Mouse (Mus musculus) kidney, postnatal 0 days (tissue): ENCODE measurements at regions not wholly inside any gene's neighbourhood (a gene's known extent, or its start where the extent isn't known, plus 50 kb on each side); places are given as distances from the start of the nearest gene placed in this dataset.

Experiments used
- ATAC-seq: fragments of 200-750 bp; cut with Nextera tagmentation; replicated peaks from 2 replicates; pipeline ENCODE4 v1.8.0; 2017; ENCODE audit warnings: low read depth, moderate number of reproducible peaks, moderate TSS enrichment, moderate library complexity; ENCODE audit not compliant: low FRiP score
- DNase-seq: peaks from one replicate; pipeline ENCODE4 v3.0.0-alpha.2; 2016; ENCODE audit warnings: low spot score
- H3K27ac ChIP-seq: fragments of 300-500 bp; sonication (generic); 2 replicates; pipeline ENCODE4 v1.5.1; 2014; ENCODE audit warnings: mild to moderate bottlenecking
- H3K27me3 ChIP-seq: fragments of 300-500 bp; sonication (generic); 2 replicates; pipeline ENCODE4 v1.6.1; 2014; ENCODE audit warnings: low read length, mixed read lengths; ENCODE audit not compliant: insufficient read depth
- H3K36me3 ChIP-seq: fragments of 300-500 bp; sonication (generic); 2 replicates; pipeline ENCODE4 v1.6.1; 2014; ENCODE audit warnings: low read length, mixed read lengths; ENCODE audit not compliant: insufficient read depth
- H3K4me1 ChIP-seq: fragments of 300-500 bp; sonication (generic); replicated peaks from 2 replicates; pipeline ENCODE4 v1.6.1; 2014; ENCODE audit warnings: antibody characterized with exemption, low read length, mixed read lengths; ENCODE audit not compliant: insufficient read depth
- H3K4me2 ChIP-seq: fragments of 300-500 bp; sonication (generic); 2 replicates; pipeline ENCODE4 v1.6.1; 2014; ENCODE audit warnings: mild to moderate bottlenecking, low read length, moderate library complexity, mixed read lengths
- H3K4me3 ChIP-seq: fragments of 300-500 bp; sonication (generic); replicated peaks from 2 replicates; pipeline ENCODE4 v1.5.1; 2014; ENCODE audit warnings: low read depth, low read length
- H3K9ac ChIP-seq: fragments of 300-500 bp; sonication (generic); 2 replicates; pipeline ENCODE4 v1.6.1; 2014; ENCODE audit warnings: low read depth, low read length
- H3K9me3 ChIP-seq: fragments of 300-500 bp; sonication (generic); replicated peaks from 2 replicates; pipeline ENCODE4 v1.6.1; 2016; ENCODE audit warnings: low read length, inconsistent platforms, mixed read lengths
- CTCF ChIP-seq: IDR thresholded peaks from 2 replicates; pipeline ENCODE4 v1.5.1; 2016; ENCODE audit warnings: antibody characterized with exemption, low read depth, mild to moderate bottlenecking, moderate library complexity
- WGBS: fragments of 180-500 bp; shearing (Covaris S2); extraction: QIAGEN DNeasy Blood & Tissue Kit; methylation state at CpG from one replicate; pipeline ENCODE4 v1.1.7; 2014; 5-methylcytosine and 5-hydroxymethylcytosine counted together

DNA sequence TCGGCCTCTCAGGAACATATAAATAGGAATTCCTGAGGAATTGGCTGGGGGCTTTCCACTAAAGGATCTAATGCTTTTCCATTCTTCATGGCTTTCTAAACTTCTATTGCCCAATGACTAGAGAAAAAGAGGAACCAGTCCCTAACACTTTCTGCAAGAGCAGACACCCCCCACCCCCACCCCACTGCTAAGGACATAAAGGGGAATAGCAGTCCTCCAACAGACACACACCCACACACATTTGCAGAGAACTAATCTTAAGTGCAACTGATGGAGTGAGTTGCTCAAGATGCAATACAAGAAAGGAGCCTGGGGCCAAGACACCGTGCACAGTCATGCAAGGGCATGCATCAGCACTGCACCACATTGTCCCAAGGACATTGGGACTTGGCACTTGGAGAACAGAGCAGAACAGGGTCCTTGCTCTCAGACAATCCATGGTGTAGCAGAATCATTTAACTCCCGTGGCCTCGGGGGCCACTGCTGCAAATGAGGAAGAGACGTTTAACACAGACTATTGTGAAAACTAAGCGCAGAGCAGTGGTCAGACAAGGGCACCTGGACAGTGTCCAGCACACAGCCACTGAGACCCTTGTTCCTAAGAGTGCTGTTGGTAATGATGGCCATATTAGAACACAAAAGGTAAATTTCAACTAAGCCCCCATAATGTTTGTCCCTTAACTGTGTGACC, 161.1 kb downstream of the Xpnpep1 start:
- no peaks in the 10 kb centered on the region for H3K36me3 ChIP-seq
- H3K4me2 ChIP-seq = no peak overlapping the region
- DNase-seq = no peak
- no peaks in the 10 kb centered on the region for H3K4me1 ChIP-seq
- WGBS = 85% methylated on average over 6 of the region's 6 CpGs
- no peak overlapping the region for H3K27ac ChIP-seq
- no peak for TF ChIP-seq CTCF
- H3K9ac ChIP-seq = no peak overlapping the region
- no peak for ATAC-seq
- H3K4me3 ChIP-seq = no peak overlapping the region
- H3K9me3 ChIP-seq = no peaks in the 10 kb centered on the region
- H3K27me3 ChIP-seq = no peaks in the 10 kb centered on the region

DNA sequence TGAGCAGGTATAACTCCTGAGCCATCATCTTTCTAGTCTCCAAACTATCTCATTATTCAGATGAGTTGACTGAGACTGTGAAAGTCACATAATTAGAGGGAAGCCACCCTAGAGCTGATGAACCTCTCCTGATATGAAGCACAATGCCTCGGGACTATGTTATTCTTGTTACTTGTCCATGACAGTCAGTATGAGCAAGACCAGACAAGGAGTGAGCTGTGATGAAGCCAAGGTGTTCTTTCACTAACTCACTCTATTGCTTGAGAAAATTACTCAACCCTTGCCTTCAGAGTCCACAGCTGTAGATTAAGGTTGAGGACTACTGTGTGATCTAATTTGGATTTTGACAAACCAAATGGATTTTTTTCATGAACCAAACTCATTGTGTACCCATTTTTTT, 173.4 kb downstream of the Xpnpep1 start:
- H3K27ac ChIP-seq = no peak overlapping the region
- no peak overlapping the region for H3K4me3 ChIP-seq
- H3K9ac ChIP-seq = no peak overlapping the region
- no peaks in the 10 kb centered on the region for H3K36me3 ChIP-seq
- DNase-seq (no peak), ATAC-seq (no peak)
- no peak overlapping the region for H3K4me2 ChIP-seq
- no peaks in the 10 kb centered on the region for H3K9me3 ChIP-seq
- WGBS = 85% methylated on average over 1 of the region's 1 CpGs
- H3K4me1 ChIP-seq = no peaks in the 10 kb centered on the region
- no peaks in the 10 kb centered on the region for H3K27me3 ChIP-seq
- TF ChIP-seq CTCF = no peak

DNA sequence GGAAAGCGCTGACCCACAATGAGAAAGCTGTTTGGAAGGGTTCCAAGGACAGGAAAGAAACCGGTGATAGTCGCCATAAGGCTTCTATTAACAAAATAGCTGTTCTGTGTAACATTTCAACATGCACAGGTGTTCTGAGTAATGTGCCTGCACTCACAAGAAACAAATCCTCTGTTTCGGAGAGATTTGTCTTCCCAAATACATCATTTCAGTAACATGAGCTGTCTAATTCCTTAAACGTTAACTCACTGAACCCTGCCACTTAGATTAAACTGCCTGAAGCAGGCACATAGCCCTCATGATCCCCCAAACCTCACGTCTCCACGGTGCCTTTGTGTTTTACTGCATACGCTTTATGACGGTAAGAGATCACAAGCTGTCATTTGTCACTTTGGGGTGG, 178.4 kb downstream of the Xpnpep1 start:
- Histone ChIP-seq H3K9me3 (no peaks in the 10 kb centered on the region), H3K27me3 (no peaks in the 10 kb centered on the region), H3K27ac (no peak overlapping the region), H3K36me3 (no peaks in the 10 kb centered on the region), H3K4me3 (no peak overlapping the region), H3K4me2 (no peak overlapping the region), H3K9ac (no peak overlapping the region), H3K4me1 (no peaks in the 10 kb centered on the region)
- 25% methylated on average over 9 of the region's 9 CpGs for WGBS
- ATAC-seq = no peak
- DNase-seq = peak; percentile 4
- TF ChIP-seq CTCF = no peak

DNA sequence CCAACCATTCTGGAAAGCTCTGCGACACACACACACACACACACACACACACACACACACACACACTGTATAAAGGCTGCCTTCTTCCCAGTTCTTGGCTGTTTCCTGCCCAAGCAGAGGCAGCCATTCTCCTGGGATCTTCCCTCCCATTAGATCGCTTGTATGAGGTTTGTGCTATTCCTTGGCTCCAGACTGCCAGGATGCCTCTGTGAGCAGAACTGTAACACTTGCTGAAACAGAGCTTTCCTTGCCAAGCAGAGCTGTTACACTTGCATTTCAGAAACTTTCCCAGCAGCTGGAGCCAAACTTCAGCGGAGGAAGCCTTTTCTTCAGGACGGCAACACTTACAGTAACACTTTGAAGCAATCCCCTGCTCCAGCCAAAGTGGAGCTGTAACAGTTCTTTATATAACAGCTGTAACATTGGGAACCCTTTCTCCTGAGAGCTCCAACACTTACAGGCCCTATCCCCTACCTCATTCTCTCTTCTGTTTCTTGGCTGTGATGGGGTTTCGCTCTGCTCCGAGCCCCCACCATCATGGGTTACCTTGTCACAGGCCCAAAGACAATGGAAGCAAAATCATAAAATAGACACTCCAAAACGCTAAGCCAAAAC, 185.8 kb downstream of the Xpnpep1 start:
- H3K4me2 ChIP-seq = no peak overlapping the region
- ATAC-seq (no peak), DNase-seq (no peak)
- TF ChIP-seq CTCF = no peak
- whole genome bisulfite sequencing = 76% methylated on average over 7 of the region's 7 CpGs
- H3K27ac ChIP-seq = no peak overlapping the region
- no peaks in the 10 kb centered on the region for H3K9me3 ChIP-seq
- no peak overlapping the region for H3K9ac ChIP-seq
- H3K4me1 ChIP-seq = no peaks in the 10 kb centered on the region
- H3K27me3 ChIP-seq = no peaks in the 10 kb centered on the region
- H3K36me3 ChIP-seq = no peaks in the 10 kb centered on the region
- H3K4me3 ChIP-seq = no peak overlapping the region

DNA sequence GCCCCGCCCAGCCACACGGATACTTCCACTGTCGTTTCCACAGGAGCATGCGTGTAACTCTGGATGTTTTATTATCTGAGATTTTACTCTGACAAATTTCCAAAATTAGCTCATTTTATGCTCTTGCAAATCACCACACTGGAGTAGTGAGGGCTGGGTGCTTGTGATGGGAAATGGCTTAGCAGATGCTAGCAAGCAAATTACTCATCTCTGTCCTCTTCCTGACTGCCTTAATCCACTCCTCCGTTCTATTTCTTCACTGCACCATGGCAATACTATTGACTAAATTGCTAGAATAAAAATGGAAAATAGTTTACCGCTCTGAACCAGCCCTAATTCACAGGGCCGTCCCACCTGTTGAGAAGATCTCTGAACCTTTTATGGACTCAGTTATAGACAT, 223.8 kb downstream of the Xpnpep1 start:
- Histone ChIP-seq H3K9me3 (no peaks in the 10 kb centered on the region), H3K4me3 (no peak overlapping the region), H3K4me1 (no peaks in the 10 kb centered on the region), H3K9ac (no peak overlapping the region), H3K36me3 (no peaks in the 10 kb centered on the region), H3K27ac (no peak overlapping the region), H3K4me2 (no peak overlapping the region), H3K27me3 (no peaks in the 10 kb centered on the region)
- WGBS = 86% methylated on average over 7 of the region's 7 CpGs
- no peak for ATAC-seq
- TF ChIP-seq CTCF = no peak
- no peak for DNase-seq

DNA sequence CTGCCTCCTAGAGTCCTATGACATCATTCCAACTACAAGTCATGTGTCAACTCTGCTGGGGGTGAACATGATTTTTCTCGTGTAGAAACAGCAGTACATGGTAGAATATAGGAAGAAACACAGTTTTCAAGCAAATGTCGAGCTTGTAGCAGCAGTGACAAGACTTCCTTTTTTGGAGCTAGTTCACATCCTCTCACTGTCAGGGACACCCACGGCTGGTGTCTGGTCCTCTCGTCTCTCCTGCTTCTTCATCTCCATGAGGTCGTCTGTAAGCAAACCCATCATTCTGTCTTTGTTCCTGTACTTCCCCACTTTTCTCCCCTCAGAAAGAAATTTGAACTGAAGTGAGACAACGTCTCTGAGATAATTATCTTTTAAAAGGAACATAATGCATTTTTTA, 228.0 kb downstream of the Xpnpep1 start:
- Histone ChIP-seq H3K9me3 (no peaks in the 10 kb centered on the region), H3K4me2 (no peak overlapping the region), H3K4me3 (no peak overlapping the region), H3K36me3 (no peaks in the 10 kb centered on the region), H3K9ac (no peak overlapping the region), H3K27ac (no peak overlapping the region), H3K4me1 (no peaks in the 10 kb centered on the region), H3K27me3 (no peaks in the 10 kb centered on the region)
- no peak for TF ChIP-seq CTCF
- 57% methylated on average over 6 of the region's 6 CpGs for WGBS
- ATAC-seq (no peak), DNase-seq (no peak)
